Mouse (Mus musculus) natural killer cell, adult 2 months (primary cell): ENCODE data around the gene Ripor2.

ENCODE experiments used
- DNase-seq, 2 experiments: peaks; one replicate each; pipeline ENCODE4 v3.0.0; 2022; ENCODE audit warnings: low spot score in 2 of 2

Ripor2 gene

GRCm38 (mm10) chr13:24712581-24713130 is 130.7 kb downstream of the Ripor2 start:
- no peak for DNase-seq

- DNase-seq: peak; percentile 7 to 45
These were observed 131.5 kb downstream of the Ripor2 start for GRCm38 (mm10) chr13:24713434-24714000.

GRCm38 (mm10) chr13:24714360-24714885 is 132.4 kb downstream of the Ripor2 start:
- DNase-seq: no peak

GRCm38 (mm10) chr13:24715601-24716000 is 133.6 kb downstream of the Ripor2 start:
- DNase-seq: no peak

GRCm38 (mm10) chr13:24716441-24716840 is 134.5 kb downstream of the Ripor2 start:
- no peak for DNase-seq

- no peak for DNase-seq
These were observed 135.7 kb downstream of the Ripor2 start for GRCm38 (mm10) chr13:24717677-24718076.

- peak; percentile 61 to 79 for DNase-seq
These were observed 139.5 kb downstream of the Ripor2 start for GRCm38 (mm10) chr13:24721502-24721901.

GRCm38 (mm10) chr13:24723699-24724394 is 141.9 kb downstream of the Ripor2 start:
- DNase-seq: no peak

- DNase-seq: no peak
These were observed 142.4 kb downstream of the Ripor2 start for GRCm38 (mm10) chr13:24724395-24724759.

- no peak for DNase-seq
These were observed 147.1 kb downstream of the Ripor2 start for GRCm38 (mm10) chr13:24729128-24729527.

- no peak for DNase-seq
These were observed 152.5 kb downstream of the Ripor2 start for GRCm38 (mm10) chr13:24734502-24734901.

GRCm38 (mm10) chr13:24735608-24736131 is 153.7 kb downstream of the Ripor2 start:
- DNase-seq: no peak

- no peak for DNase-seq
These were observed 159.0 kb downstream of the Ripor2 start, which contains the start of gene Armh2 for GRCm38 (mm10) chr13:24741028-24741427. Gene Armh2 (plus strand): TSS chr13:24741232.

- DNase-seq: no peak
These were observed 165.8 kb downstream of the Ripor2 start for GRCm38 (mm10) chr13:24747823-24748222.

GRCm38 (mm10) chr13:24750807-24751206 is 168.8 kb downstream of the Ripor2 start:
- no peak for DNase-seq

- DNase-seq: no peak
These were observed 169.4 kb downstream of the Ripor2 start for GRCm38 (mm10) chr13:24751396-24751795.

GRCm38 (mm10) chr13:24756756-24757155 is 174.8 kb downstream of the Ripor2 start:
- no peak for DNase-seq

- no peak for DNase-seq
These were observed 176.0 kb downstream of the Ripor2 start for GRCm38 (mm10) chr13:24757820-24758564.

GRCm38 (mm10) chr13:24759451-24759850 is 177.5 kb downstream of the Ripor2 start:
- no peak for DNase-seq

- DNase-seq: no peak
These were observed 178.4 kb downstream of the Ripor2 start for GRCm38 (mm10) chr13:24760351-24760870.

- no peak for DNase-seq
These were observed 179.1 kb downstream of the Ripor2 start for GRCm38 (mm10) chr13:24761083-24761402.
